Mouse (Mus musculus): ENCODE data around the gene Olfr469. TPM values are rescaled to one million over a fixed set of nuclear protein-coding genes. Genes with fewer than 3 reads are reported as not detected.
"Not testable (repeated sequence)": the region's sequence is repeated elsewhere in the genome, so short reads cannot be mapped to it uniquely, and the experiment has no call there.

Gene Olfr469
- not detected in 2 replicates for polyA plus RNA-seq (2015; fragmentation: Nextera tagmentation; extraction: Ambion mirVana)

- not testable (repeated sequence) for H3K36me3 ChIP-seq (ENCODE audit: control insufficient read depth, insufficient read depth); H3K27ac ChIP-seq (ENCODE audit: low read length); H3K4me2 ChIP-seq (ENCODE audit: low read length); H3K9me3 ChIP-seq (ENCODE audit: control insufficient read depth, low read length); H3K27me3 ChIP-seq (replicated peaks; ENCODE audit: control insufficient read depth, insufficient read depth, low read length); ATAC-seq; H3K9ac ChIP-seq (replicated peaks; ENCODE audit: low read depth, low read length); H3K4me1 ChIP-seq (replicated peaks; ENCODE audit: control insufficient read depth, insufficient read depth, low read length); H3K4me3 ChIP-seq (replicated peaks; ENCODE audit: low read length)
These were observed at the start of gene Olfr469 for GRCm38 (mm10) chr7:107825441-107825840. Gene Olfr469 (minus strand): TSS chr7:107825541.

GRCm38 (mm10) chr7:107847390-107847789, 22.0 kb upstream of the Olfr469 start, which contains the start of gene Olfr470:
Gene Olfr470 (minus strand): TSS chr7:107847490.
- WGBS = 79% methylated on average over 1 of the region's 1 CpGs
- not testable (repeated sequence) for H3K27me3 ChIP-seq (replicated peaks; ENCODE audit: control insufficient read depth, insufficient read depth, low read length); H3K27ac ChIP-seq (ENCODE audit: low read length); H3K9ac ChIP-seq (replicated peaks; ENCODE audit: low read depth, low read length); H3K4me2 ChIP-seq (ENCODE audit: low read length); H3K9me3 ChIP-seq (ENCODE audit: control insufficient read depth, low read length); H3K4me1 ChIP-seq (replicated peaks; ENCODE audit: control insufficient read depth, insufficient read depth, low read length); ATAC-seq; H3K36me3 ChIP-seq (ENCODE audit: control insufficient read depth, insufficient read depth); H3K4me3 ChIP-seq (replicated peaks; ENCODE audit: low read length)

- Histone ChIP-seq H3K9ac (replicated peaks; ENCODE audit: low read depth, low read length) (no peak overlapping the region), H3K4me1 (replicated peaks; ENCODE audit: control insufficient read depth, insufficient read depth, low read length) (no peaks in the 10 kb centered on the region), H3K4me2 (ENCODE audit: low read length) (no peak overlapping the region), H3K4me3 (replicated peaks; ENCODE audit: low read length) (no peak overlapping the region), H3K36me3 (ENCODE audit: control insufficient read depth, insufficient read depth) (no peaks in the 10 kb centered on the region), H3K27me3 (replicated peaks; ENCODE audit: control insufficient read depth, insufficient read depth, low read length) (no peaks in the 10 kb centered on the region), H3K27ac (ENCODE audit: low read length) (no peak overlapping the region), H3K9me3 (ENCODE audit: control insufficient read depth, low read length) (no peaks in the 10 kb centered on the region)
- 79% methylated on average over 1 of the region's 1 CpGs for WGBS
- ATAC-seq = no peak
These were observed 16.4 kb upstream of the Olfr469 start for GRCm38 (mm10) chr7:107841719-107842118.

GRCm38 (mm10) chr7:107823867-107824266, 1.5 kb downstream of the Olfr469 start:
- 76% methylated on average over 2 of the region's 2 CpGs for WGBS
- not testable (repeated sequence) for H3K9ac ChIP-seq (replicated peaks; ENCODE audit: low read depth, low read length); H3K9me3 ChIP-seq (ENCODE audit: control insufficient read depth, low read length); H3K27me3 ChIP-seq (replicated peaks; ENCODE audit: control insufficient read depth, insufficient read depth, low read length); H3K4me2 ChIP-seq (ENCODE audit: low read length); H3K27ac ChIP-seq (ENCODE audit: low read length); H3K36me3 ChIP-seq (ENCODE audit: control insufficient read depth, insufficient read depth); ATAC-seq; H3K4me3 ChIP-seq (replicated peaks; ENCODE audit: low read length); H3K4me1 ChIP-seq (replicated peaks; ENCODE audit: control insufficient read depth, insufficient read depth, low read length)

GRCm38 (mm10) chr7:107819442-107819841, 5.9 kb downstream of the Olfr469 start:
- Histone ChIP-seq H3K4me3 (replicated peaks; ENCODE audit: low read length) (no peak overlapping the region), H3K9me3 (ENCODE audit: control insufficient read depth, low read length) (no peaks in the 10 kb centered on the region), H3K9ac (replicated peaks; ENCODE audit: low read depth, low read length) (no peak overlapping the region), H3K36me3 (ENCODE audit: control insufficient read depth, insufficient read depth) (no peaks in the 10 kb centered on the region), H3K4me1 (replicated peaks; ENCODE audit: control insufficient read depth, insufficient read depth, low read length) (no peaks in the 10 kb centered on the region), H3K27ac (ENCODE audit: low read length) (no peak overlapping the region), H3K27me3 (replicated peaks; ENCODE audit: control insufficient read depth, insufficient read depth, low read length) (no peaks in the 10 kb centered on the region), H3K4me2 (ENCODE audit: low read length) (no peak overlapping the region)
- ATAC-seq = no peak

- ATAC-seq = no peak
- no peak within 1 kb of the TSS for H3K4me3 ChIP-seq (replicated peaks; ENCODE audit: low read length)
- no peak within 1 kb of the TSS for H3K9ac ChIP-seq (replicated peaks; ENCODE audit: low read depth, low read length)
- no peak within 1 kb of the TSS for H3K27ac ChIP-seq (ENCODE audit: low read length)
- H3K4me2 ChIP-seq (ENCODE audit: low read length) = no peak within 1 kb of the TSS
- H3K36me3 ChIP-seq (ENCODE audit: control insufficient read depth, insufficient read depth) = no peaks in the 10 kb centered on the region
- H3K4me1 ChIP-seq (replicated peaks; ENCODE audit: control insufficient read depth, insufficient read depth, low read length) = no peaks in the 10 kb centered on the region
- H3K27me3 ChIP-seq (replicated peaks; ENCODE audit: control insufficient read depth, insufficient read depth, low read length) = no peaks in the 10 kb centered on the region
- H3K9me3 ChIP-seq (ENCODE audit: control insufficient read depth, low read length) = no peaks in the 10 kb centered on the region
These were observed 13.4 kb downstream of the Olfr469 start, which contains the start of gene Olfr467 for GRCm38 (mm10) chr7:107811963-107812362. Gene Olfr467 (plus strand): TSS chr7:107812263.

- no peak for ATAC-seq
- WGBS = 81% methylated on average over 3 of the region's 3 CpGs
- Histone ChIP-seq H3K9ac (replicated peaks; ENCODE audit: low read depth, low read length) (no peak overlapping the region), H3K9me3 (ENCODE audit: control insufficient read depth, low read length) (no peaks in the 10 kb centered on the region; the same call in 1 of the 2 replicates), H3K27ac (ENCODE audit: low read length) (no peak overlapping the region), H3K27me3 (replicated peaks; ENCODE audit: control insufficient read depth, insufficient read depth, low read length) (no peaks in the 10 kb centered on the region), H3K36me3 (ENCODE audit: control insufficient read depth, insufficient read depth) (no peaks in the 10 kb centered on the region), H3K4me1 (replicated peaks; ENCODE audit: control insufficient read depth, insufficient read depth, low read length) (no peaks in the 10 kb centered on the region), H3K4me2 (ENCODE audit: low read length) (no peak overlapping the region), H3K4me3 (replicated peaks; ENCODE audit: low read length) (no peak overlapping the region)
These were observed 23.2 kb downstream of the Olfr469 start for GRCm38 (mm10) chr7:107802138-107802537.

- Histone ChIP-seq H3K9ac (replicated peaks; ENCODE audit: low read depth, low read length) (no peak within 1 kb of the TSS), H3K4me3 (replicated peaks; ENCODE audit: low read length) (no peak within 1 kb of the TSS), H3K36me3 (ENCODE audit: control insufficient read depth, insufficient read depth) (no peaks in the 10 kb centered on the region), H3K27ac (ENCODE audit: low read length) (no peak within 1 kb of the TSS), H3K4me2 (ENCODE audit: low read length) (no peak within 1 kb of the TSS), H3K9me3 (ENCODE audit: control insufficient read depth, low read length) (no peaks in the 10 kb centered on the region; the same call in 1 of the 2 replicates), H3K27me3 (replicated peaks; ENCODE audit: control insufficient read depth, insufficient read depth, low read length) (no peaks in the 10 kb centered on the region), H3K4me1 (replicated peaks; ENCODE audit: control insufficient read depth, insufficient read depth, low read length) (no peaks in the 10 kb centered on the region)
- 91% methylated on average over 2 of the region's 2 CpGs for WGBS
- ATAC-seq = no peak
These were observed 24.2 kb downstream of the Olfr469 start, which contains the start of gene Ovch2 for GRCm38 (mm10) chr7:107801108-107801507. Gene Ovch2 (minus strand): TSS chr7:107801208.

- Histone ChIP-seq H3K27me3 (replicated peaks; ENCODE audit: control insufficient read depth, insufficient read depth, low read length) (no peaks in the 10 kb centered on the region), H3K4me3 (replicated peaks; ENCODE audit: low read length) (no peak overlapping the region), H3K4me2 (ENCODE audit: low read length) (no peak overlapping the region), H3K36me3 (ENCODE audit: control insufficient read depth, insufficient read depth) (no peaks in the 10 kb centered on the region), H3K9me3 (ENCODE audit: control insufficient read depth, low read length) (no peaks in the 10 kb centered on the region), H3K4me1 (replicated peaks; ENCODE audit: control insufficient read depth, insufficient read depth, low read length) (no peaks in the 10 kb centered on the region), H3K27ac (ENCODE audit: low read length) (no peak overlapping the region), H3K9ac (replicated peaks; ENCODE audit: low read depth, low read length) (no peak overlapping the region)
- no peak for ATAC-seq
- WGBS = 91% methylated on average over 2 of the region's 2 CpGs
These were observed 28.8 kb downstream of the Olfr469 start for GRCm38 (mm10) chr7:107796500-107796899.

- peak; percentile 40; the same call in 1 of the 2 replicates for ATAC-seq
- Histone ChIP-seq H3K27ac (ENCODE audit: low read length) (no peak overlapping the region), H3K27me3 (replicated peaks; ENCODE audit: control insufficient read depth, insufficient read depth, low read length) (no peaks in the 10 kb centered on the region), H3K4me1 (replicated peaks; ENCODE audit: control insufficient read depth, insufficient read depth, low read length) (no peaks in the 10 kb centered on the region), H3K4me3 (replicated peaks; ENCODE audit: low read length) (no peak overlapping the region), H3K4me2 (ENCODE audit: low read length) (no peak overlapping the region), H3K9ac (replicated peaks; ENCODE audit: low read depth, low read length) (no peak overlapping the region), H3K9me3 (ENCODE audit: control insufficient read depth, low read length) (no peaks in the 10 kb centered on the region), H3K36me3 (ENCODE audit: control insufficient read depth, insufficient read depth) (no peaks in the 10 kb centered on the region)
- WGBS = 63% methylated on average over 3 of the region's 3 CpGs
These were observed 37.2 kb downstream of the Olfr469 start for GRCm38 (mm10) chr7:107787977-107788620.

All from forebrain, embryonic 16.5 days (tissue).